Comparison of ENCODE assay signal across 9 mouse cellular contexts in genomic region chr9:21033136-21033535, GRCm38 (mm10). TPM values are rescaled to one million over a fixed set of nuclear protein-coding genes. Genes with fewer than 3 reads are reported as not detected.
A peak's percentile ranks its signal among the peaks of the same experiment; 100 is the strongest.
DNase-seq lines count a peak whose midpoint lies in the region; ATAC-seq lines count a peak whose summit lies in the region.
"Had no signal": no experiment of that assay in that cellular context is flagged by ENCODE, and none has a peak within 500 bp of the region (broad histone marks: within the 10 kb centered on the region; RNA-seq: fewer than 3 reads in every experiment).

No protein-coding gene starts in this region.

- peaks cover 79% of the 10 kb centered on the region for H3K4me1 ChIP-seq in limb, embryonic 10.5 days
- H3K4me1 ChIP-seq in midbrain, embryonic 11.5 days (ENCODE audit: control insufficient read depth, insufficient read depth, low read length): peaks cover 35% of the 10 kb centered on the region

- peak overlapping the region; percentile 56 for H3K4me3 ChIP-seq in limb, embryonic 10.5 days
- H3K4me3 ChIP-seq in midbrain, embryonic 11.5 days (ENCODE audit: low read depth, low read length): peak overlapping the region; percentile 35

- DNase-seq in frontal cortex, postnatal 36 days (ENCODE audit: low spot score in 2 of 2): peak; percentile 63 to 77
- no peak for DNase-seq in frontal cortex, postnatal 25 days (ENCODE audit: low spot score in 2 of 2)
- DNase-seq in cerebellum, postnatal 14 days: peak; percentile 45 to 47
- peak; percentile 85 for DNase-seq in gastrocnemius, postnatal 14 days
- DNase-seq in limb, embryonic 10.5 days (ENCODE audit: low spot score): peak; percentile 83
- peak; percentile 97 for DNase-seq in midbrain, embryonic 11.5 days (ENCODE audit: low spot score, missing footprints)
- DNase-seq in spleen, postnatal 14 days (ENCODE audit: low spot score in 2 of 2): peak; percentile 79 to 84

- H3K27me3 ChIP-seq in limb, embryonic 10.5 days (ENCODE audit: low read depth, poor library complexity, severe bottlenecking): peaks cover 97% of the 10 kb centered on the region
- peaks cover 98% of the 10 kb centered on the region for H3K27me3 ChIP-seq in midbrain, embryonic 11.5 days (ENCODE audit: control insufficient read depth, insufficient read depth, low read length)

- H3K27ac ChIP-seq in limb, embryonic 10.5 days: no peak overlapping the region
- H3K27ac ChIP-seq in midbrain, embryonic 11.5 days (ENCODE audit: low read depth, low read length): no peak overlapping the region

- peak; percentile 44 for ATAC-seq in inflammation-experienced regulatory T-cells, adult 6 months
- peak; percentile 31; the same call in 1 of the 2 replicates for ATAC-seq in midbrain, embryonic 11.5 days (ENCODE audit: low FRiP score)

- no peaks in the 10 kb centered on the region for H3K36me3 ChIP-seq in limb, embryonic 10.5 days
- H3K36me3 ChIP-seq in midbrain, embryonic 11.5 days (ENCODE audit: control insufficient read depth, insufficient read depth, low read length): no peaks in the 10 kb centered on the region

- no peak overlapping the region for H3K9ac ChIP-seq in midbrain, embryonic 11.5 days (ENCODE audit: low read length)

- H3K4me2 ChIP-seq in midbrain, embryonic 11.5 days: peak overlapping the region; percentile 53

- no peaks in the 10 kb centered on the region for H3K9me3 ChIP-seq in limb, embryonic 10.5 days (replicated peaks)
- H3K9me3 ChIP-seq in midbrain, embryonic 11.5 days (ENCODE audit: control insufficient read depth, low read length): no peaks in the 10 kb centered on the region

- WGBS in limb, embryonic 10.5 days: under 1% methylated on average over 34 of the region's 34 CpGs
- under 1% methylated on average over 34 of the region's 34 CpGs for WGBS in midbrain, embryonic 11.5 days

- intact Hi-C loops in gastrocnemius, postnatal 14 days (cut with DNase I; ENCODE audit: low total_unique reads): loop anchor here (5.0 kb wide), 1 partner anchor 104 kb away; no protein-coding TSS in a partner anchor

RNA-seq across cellular contexts. Expression of gene Icam5, which starts 1.3 kb away (rescaled TPM):
- under 1 TPM; 0.07 to 0.10 TPM for total RNA-seq in gastrocnemius, postnatal 14 days (2021)
- under 1 TPM in 2 of 3 experiments, not detected in 1; 0.25 to 0.31 TPM for polyA plus RNA-seq in inflammation-experienced regulatory T-cells, adult 6 months (2017; shearing (Covaris generic))
- 0.05 TPM in 1 of 2 replicates, not detected in the other for polyA plus RNA-seq in limb, embryonic 10.5 days (2016; fragmentation: Nextera tagmentation; extraction: Ambion mirVana)
- not detected in 2 replicates for polyA plus RNA-seq in midbrain, embryonic 11.5 days (2014; fragmentation: Nextera tagmentation; extraction: Ambion mirVana)

RNA-seq across cellular contexts. Expression of gene Icam4, which starts 4.0 kb away (rescaled TPM):
- under 1 TPM; 0.29 to 0.43 TPM for total RNA-seq in gastrocnemius, postnatal 14 days (2021)
- polyA plus RNA-seq in inflammation-experienced regulatory T-cells, adult 6 months (2017; shearing (Covaris generic)): 1 to 10 TPM; 1.6 to 6.3 (median 3.1) TPM
- polyA plus RNA-seq in limb, embryonic 10.5 days (2016; fragmentation: Nextera tagmentation; extraction: Ambion mirVana): 5.1 and 5.4 TPM in 2 replicates
- polyA plus RNA-seq in midbrain, embryonic 11.5 days (2014; fragmentation: Nextera tagmentation; extraction: Ambion mirVana): 5.4 and 9.2 TPM in 2 replicates

RNA-seq across cellular contexts. Expression of gene Icam1, which starts 17.4 kb away (rescaled TPM):
- total RNA-seq in gastrocnemius, postnatal 14 days (2021): 1 to 10 TPM; 3.1 to 3.4 TPM
- 10 to 100 TPM; 50.8 to 92.7 (median 68.9) TPM for polyA plus RNA-seq in inflammation-experienced regulatory T-cells, adult 6 months (2017; shearing (Covaris generic))
- polyA plus RNA-seq in limb, embryonic 10.5 days (2016; fragmentation: Nextera tagmentation; extraction: Ambion mirVana): 6.2 and 7.6 TPM in 2 replicates
- polyA plus RNA-seq in midbrain, embryonic 11.5 days (2014; fragmentation: Nextera tagmentation; extraction: Ambion mirVana): 3.9 and 4.0 TPM in 2 replicates

RNA-seq across cellular contexts. Expression of gene Mrpl4, which starts 30.6 kb away (rescaled TPM):
- total RNA-seq in gastrocnemius, postnatal 14 days (2021): 10 to 100 TPM; 50.8 to 54.9 TPM
- 100 to 1,000 TPM in 2 of 3 experiments, 10 to 100 TPM in 1; 95.6 to 122 (median 112) TPM for polyA plus RNA-seq in inflammation-experienced regulatory T-cells, adult 6 months (2017; shearing (Covaris generic))
- 177 and 190 TPM in 2 replicates for polyA plus RNA-seq in limb, embryonic 10.5 days (2016; fragmentation: Nextera tagmentation; extraction: Ambion mirVana)
- 120 and 121 TPM in 2 replicates for polyA plus RNA-seq in midbrain, embryonic 11.5 days (2014; fragmentation: Nextera tagmentation; extraction: Ambion mirVana)

RNA-seq across cellular contexts. Expression of gene Zglp1, which starts 33.8 kb away (rescaled TPM):
- total RNA-seq in gastrocnemius, postnatal 14 days (2021): not detected
- 1 to 10 TPM in 1 of 3 experiments, under 1 TPM in 1, not detected in 1; 0.82 to 3.0 TPM for polyA plus RNA-seq in inflammation-experienced regulatory T-cells, adult 6 months (2017; shearing (Covaris generic))
- 0.61 and 2.5 TPM in 2 replicates for polyA plus RNA-seq in limb, embryonic 10.5 days (2016; fragmentation: Nextera tagmentation; extraction: Ambion mirVana)
- 0.86 and 2.1 TPM in 2 replicates for polyA plus RNA-seq in midbrain, embryonic 11.5 days (2014; fragmentation: Nextera tagmentation; extraction: Ambion mirVana)
- total RNA-seq: adrenal gland, postnatal 4 days had no signal

Comparison
In these comparisons a context has a peak if more than half of its experiments do, and no peak if none do; other contexts are left out.
1. DNase-seq: peak in frontal cortex, postnatal 36 days (2 of 2), cerebellum, postnatal 14 days (2 of 2), gastrocnemius, postnatal 14 days (single experiment), limb, embryonic 10.5 days (single experiment), midbrain, embryonic 11.5 days (single experiment) and spleen, postnatal 14 days (2 of 2); none in frontal cortex, postnatal 25 days (0 of 2).